Mouse (Mus musculus): ENCODE measurements at regions not wholly inside any gene's neighbourhood (a gene's known extent, or its start where the extent isn't known, plus 50 kb on each side); places are given as distances from the start of the nearest gene placed in this dataset.

GRCm38 (mm10) chr2:46491081-46491480 is 1373.9 kb upstream of the Zeb2 start:
- DNase-seq (ENCODE audit: low read depth, low spot score), result no peak

GRCm38 (mm10) chr2:46468936-46469629 is 1351.9 kb upstream of the Zeb2 start:
- DNase-seq (ENCODE audit: low read depth, low spot score), result no peak

DNA sequence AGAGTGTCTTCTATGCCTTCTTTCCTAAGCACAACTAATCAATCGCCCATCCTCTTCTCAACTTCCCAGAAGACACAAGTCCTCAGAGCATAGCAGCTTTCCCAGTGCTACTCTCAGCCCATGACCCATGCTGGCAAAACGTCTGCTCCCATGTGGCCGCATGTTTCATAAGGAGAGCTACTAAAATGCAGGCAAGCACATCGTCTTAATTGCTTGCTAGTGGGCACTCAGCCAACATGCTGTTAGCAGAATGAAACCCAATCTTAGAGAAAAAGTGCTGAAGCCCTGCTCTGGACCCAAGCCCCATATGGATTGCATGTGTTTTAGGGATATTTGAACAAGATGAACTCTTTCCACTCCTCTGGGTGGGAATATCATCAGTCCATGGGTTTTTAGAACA is 1348.2 kb upstream of the Zeb2 start:
- no peak for DNase-seq (ENCODE audit: low read depth, low spot score)

DNA sequence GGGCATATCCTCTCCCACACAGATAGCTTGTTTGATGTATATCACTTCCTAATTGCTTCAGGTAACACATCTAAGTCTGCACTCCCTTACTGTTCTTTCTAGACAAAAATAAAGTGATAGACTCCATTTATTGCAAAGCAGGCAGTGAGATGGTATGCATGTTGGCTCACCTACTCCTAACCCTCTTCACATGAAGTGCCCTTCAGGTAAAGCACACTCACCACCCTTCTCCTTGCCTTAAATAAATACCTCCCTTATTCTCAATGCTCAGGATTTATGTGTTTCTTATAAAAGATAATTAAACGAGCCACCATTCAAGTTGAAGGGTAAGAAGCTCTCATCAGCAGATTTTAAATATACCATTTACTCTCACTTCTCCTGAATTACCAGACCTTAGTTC is 1347.7 kb upstream of the Zeb2 start:
- no peak for DNase-seq (ENCODE audit: low read depth, low spot score)

DNA sequence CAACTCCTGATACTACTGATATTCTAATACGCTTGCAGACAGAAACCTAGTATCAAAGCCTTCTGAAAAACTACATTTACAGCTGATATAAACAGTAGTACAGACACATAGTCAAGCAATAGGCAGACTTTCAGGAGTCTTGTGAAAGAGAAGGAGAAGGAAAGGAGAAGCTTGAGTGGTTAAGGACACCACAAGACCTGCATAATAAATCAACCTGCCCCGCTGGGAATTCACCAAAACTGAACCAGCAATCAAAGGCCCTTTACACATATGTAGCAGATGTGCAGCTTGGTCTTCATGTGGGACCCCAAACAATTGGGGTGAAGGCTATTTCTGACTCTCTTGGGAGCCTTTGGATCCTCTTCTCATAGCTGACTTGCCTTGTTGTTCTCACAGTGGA is 1345.5 kb upstream of the Zeb2 start:
- no peak for DNase-seq (ENCODE audit: low read depth, low spot score)

GRCm38 (mm10) chr2:46450698-46451097 is 1333.5 kb upstream of the Zeb2 start:
- DNase-seq (ENCODE audit: low read depth, low spot score), result no peak

DNA sequence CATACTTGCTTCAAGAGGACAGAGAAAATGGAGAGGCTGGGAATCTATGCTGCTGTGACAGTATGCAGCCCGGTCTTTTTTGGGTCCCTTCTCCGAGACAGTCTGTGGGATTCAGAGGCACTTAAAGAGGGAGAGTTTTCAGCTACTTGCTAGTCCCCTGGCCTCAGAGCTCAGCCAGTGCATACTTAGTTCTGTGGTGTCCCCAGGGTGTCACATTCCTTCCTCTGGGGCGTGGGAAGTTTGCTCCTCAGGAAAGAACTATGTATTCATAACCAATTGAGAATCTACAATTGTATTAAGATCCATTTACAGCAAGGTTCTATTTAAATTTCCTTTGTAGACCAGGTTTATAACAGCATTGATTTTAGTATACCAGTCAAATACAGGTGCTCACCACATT is 1328.1 kb upstream of the Zeb2 start:
- no peak for DNase-seq (ENCODE audit: low read depth, low spot score)

DNA sequence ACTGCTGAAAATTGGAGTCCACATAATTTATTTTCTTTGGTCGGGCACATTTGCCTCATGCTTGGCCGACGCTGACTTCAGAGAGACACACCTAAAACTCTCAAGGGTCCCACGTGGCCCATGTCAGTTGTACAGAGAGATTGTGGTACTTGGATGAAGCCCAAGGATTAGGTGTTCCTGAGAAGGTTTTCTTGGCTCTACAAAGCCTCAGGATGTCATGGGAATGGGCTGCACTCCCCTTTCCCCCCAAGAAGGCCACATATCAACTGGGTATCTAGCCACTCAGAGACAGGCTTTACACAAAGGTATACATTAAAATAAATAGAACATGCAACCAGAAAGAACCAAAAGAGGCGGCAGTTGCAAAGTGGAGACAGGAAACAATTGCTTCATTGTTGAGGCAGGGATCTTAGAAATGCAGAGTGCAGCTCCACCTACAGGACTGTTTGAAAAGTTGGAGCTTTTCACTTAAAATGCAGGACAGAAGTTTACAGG is 1326.5 kb upstream of the Zeb2 start:
- no peak for DNase-seq (ENCODE audit: low read depth, low spot score)

GRCm38 (mm10) chr2:46443061-46443685 is 1326.0 kb upstream of the Zeb2 start:
- no peak for DNase-seq (ENCODE audit: low read depth, low spot score)

DNA sequence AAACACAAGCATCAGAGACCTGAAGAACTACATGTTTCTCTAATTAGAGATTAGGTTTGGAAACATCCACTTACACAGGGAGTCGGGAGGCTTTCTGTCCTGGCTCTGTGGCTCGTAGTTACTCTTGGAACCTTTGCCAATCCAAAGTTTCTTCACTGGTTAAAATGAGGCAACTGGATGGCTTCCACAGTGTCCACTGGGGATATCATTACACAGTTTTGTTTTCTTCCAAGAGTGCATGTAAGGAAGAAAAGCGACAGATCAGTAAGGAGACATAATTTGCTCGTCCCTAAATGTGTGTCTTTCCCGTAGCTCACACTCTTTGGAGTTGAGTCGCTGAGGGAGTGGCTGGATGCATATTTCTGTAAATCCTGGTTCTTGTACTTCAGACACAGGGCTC is 1325.4 kb upstream of the Zeb2 start:
- no peak for DNase-seq (ENCODE audit: low read depth, low spot score)

DNA sequence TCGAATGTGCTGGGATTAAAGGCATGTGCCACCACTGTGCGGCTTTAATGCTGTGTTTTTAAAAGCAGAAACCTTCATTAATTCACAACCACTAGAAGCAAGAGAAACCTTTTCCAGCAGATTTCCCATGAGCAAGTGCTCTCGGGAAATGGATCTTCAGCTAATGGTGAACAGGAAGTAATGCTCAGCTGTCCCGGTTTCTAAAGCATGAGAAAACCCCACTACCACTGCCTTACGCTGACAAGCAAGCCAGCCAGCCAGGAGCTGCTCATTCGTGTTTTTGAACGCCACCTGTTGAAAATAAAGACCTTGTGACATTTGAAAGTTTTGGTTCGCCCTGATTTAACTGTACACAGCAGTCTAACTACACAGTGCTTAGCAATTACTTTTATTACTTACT is 1324.7 kb upstream of the Zeb2 start:
- DNase-seq (ENCODE audit: low read depth, low spot score), result no peak

DNA sequence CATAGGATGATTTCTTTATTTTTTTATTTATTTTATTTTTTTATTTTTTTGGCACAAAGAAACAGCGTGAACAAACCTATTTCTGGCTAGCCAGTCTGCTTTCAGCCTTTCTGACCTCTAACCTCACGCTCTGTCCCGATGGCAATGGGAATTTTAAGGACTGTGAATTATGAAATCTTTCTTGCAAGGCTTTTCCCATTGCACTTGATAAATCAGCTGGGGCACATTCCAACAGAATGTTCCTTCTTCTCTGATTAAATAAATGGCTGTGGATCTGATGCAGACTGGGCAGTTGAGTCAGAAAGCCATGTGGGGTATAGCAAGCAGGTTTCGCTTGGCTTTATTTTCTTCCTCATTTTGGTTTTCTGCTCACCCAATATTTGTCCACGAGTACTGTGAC is 1324.2 kb upstream of the Zeb2 start:
- no peak for DNase-seq (ENCODE audit: low read depth, low spot score)

GRCm38 (mm10) chr2:46440038-46440437 is 1322.8 kb upstream of the Zeb2 start:
- no peak for DNase-seq (ENCODE audit: low read depth, low spot score)

DNA sequence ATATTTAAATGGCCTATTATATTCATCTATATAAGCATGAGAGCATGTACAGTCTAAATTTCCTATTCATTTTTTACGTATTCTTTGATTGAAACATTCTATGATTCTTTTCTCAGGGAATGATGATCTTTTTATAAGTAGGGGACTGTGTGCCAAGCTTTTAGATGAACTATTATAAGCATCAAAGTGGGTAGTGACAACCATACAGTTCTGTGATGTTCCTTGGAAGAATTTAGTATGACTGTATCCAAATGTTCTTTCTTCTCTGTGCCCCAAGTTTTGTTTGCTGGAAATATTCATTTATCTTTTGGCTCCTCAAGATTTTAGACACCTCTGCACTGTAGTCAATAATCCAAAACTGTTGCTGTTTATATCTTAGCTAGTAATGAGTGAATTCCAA is 1301.1 kb upstream of the Zeb2 start:
- DNase-seq (ENCODE audit: low read depth, low spot score), result no peak

- DNase-seq (ENCODE audit: low read depth, low spot score), result no peak
Measured at GRCm38 (mm10) chr2:46402373-46403114, 1285.3 kb upstream of the Zeb2 start.

DNA sequence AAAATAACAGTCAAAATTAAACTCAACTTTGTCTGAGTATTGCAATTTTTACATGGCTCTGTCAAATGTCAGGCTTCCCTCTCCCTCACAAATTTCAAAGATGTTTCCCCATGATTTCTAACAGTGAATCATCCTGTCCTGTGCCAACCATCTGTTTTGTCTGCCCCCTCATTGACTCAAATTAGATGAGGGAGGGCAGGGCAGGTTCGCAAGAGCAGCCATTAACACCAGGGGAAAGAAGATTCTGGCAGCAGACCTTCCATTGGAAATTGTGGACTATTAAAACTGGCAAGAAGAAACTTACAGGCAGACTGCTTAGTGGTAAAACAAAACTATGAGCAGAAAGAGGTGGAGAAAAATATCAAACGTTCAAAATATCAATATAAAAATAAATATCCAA is 1277.0 kb upstream of the Zeb2 start:
- no peak for DNase-seq (ENCODE audit: low read depth, low spot score)

- DNase-seq (ENCODE audit: low read depth, low spot score), result no peak
Measured at GRCm38 (mm10) chr2:46372847-46373461, 1255.8 kb upstream of the Zeb2 start.

GRCm38 (mm10) chr2:46371755-46372154 is 1254.6 kb upstream of the Zeb2 start:
- no peak for DNase-seq (ENCODE audit: low read depth, low spot score)

DNA sequence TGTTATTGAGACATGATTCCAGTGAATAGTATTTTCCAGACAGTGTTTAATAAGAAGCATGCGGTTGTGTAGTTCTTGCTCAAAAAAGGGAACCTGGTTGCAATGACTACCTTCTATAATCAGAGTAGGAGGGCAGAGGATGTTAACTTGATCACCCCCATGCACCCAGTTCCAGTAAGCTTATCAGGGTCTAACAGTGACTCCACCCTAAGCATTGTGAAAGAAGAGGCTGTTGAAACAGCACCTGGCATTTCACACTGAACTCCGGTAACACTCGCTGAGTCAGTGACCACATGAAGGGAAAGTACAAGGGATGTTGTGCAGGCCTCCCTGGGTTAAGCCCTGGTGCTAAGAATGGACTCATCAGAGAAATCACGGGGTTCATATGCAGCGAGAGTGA is 1253.8 kb upstream of the Zeb2 start:
- no peak for DNase-seq (ENCODE audit: low read depth, low spot score)

DNA sequence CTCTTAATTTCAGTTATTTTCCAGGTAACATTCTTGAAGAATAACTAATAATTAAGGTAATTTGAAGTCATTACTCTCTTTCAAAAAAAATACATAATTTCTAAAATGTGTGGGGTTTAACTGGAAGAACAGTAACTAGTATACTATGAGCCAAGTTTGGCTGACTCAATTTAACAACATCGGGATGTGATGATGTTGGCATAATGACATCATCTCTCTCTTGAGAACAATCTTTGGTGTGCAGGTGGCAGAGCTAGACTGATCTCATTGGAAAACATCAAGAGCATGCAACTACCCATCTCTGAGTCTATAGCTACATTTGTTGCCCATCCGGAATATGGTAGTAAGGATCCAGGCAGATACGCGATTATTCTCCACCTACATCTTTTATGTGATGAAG is 1251.7 kb upstream of the Zeb2 start:
- DNase-seq (ENCODE audit: low read depth, low spot score), result no peak

- DNase-seq (ENCODE audit: low read depth, low spot score), result no peak
Measured at GRCm38 (mm10) chr2:46366135-46366485, 1248.9 kb upstream of the Zeb2 start.

DNA sequence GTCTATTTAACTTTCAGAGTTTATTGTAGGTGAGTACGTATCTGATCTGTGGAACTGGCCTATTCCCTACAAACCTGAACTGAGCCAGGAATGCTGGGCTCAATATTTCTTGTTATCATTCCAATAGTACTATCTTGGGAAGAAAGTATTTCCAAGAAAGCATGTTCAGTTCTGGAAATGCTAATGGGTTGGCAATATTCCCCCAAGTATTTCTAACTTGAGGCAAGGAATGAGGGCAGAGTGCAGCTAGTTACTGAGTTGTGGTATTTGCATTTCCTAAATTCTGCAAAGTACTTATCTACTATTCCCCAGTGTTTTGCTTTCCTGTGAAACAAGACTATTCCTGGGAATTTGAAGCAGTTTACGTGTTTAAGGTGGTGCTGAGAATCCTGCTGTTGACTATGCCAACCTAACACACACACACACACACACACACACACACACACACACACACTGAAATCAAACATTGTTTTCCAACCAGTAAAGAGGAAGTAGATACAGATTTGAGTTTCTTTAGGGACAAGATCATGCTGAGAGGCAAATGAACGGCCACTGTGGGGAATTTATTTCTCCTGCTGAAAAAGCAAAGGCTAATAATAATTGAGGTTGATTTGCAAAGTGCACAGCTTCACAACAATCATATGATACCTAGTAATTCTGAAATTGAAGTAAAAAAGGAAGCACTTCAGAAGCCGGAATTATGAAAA is 1248.4 kb upstream of the Zeb2 start:
- DNase-seq (ENCODE audit: low read depth, low spot score), result no peak

Measured in c-Kit-negative CD71-positive TER-119-positive erythroid progenitor cells, embryonic 14.5 days (primary cell).